Mouse (Mus musculus) heart, embryonic 12.5 days (tissue): Measurements from ENCODE around the gene Sfrp2. TPM values are rescaled to one million over a fixed set of nuclear protein-coding genes. Genes with fewer than 3 reads are reported as not detected.

Source experiments
- ATAC-seq: fragments of 200-750 bp; cut with Nextera tagmentation; 2 replicates; pipeline ENCODE4 v1.8.0; 2017; ENCODE audit warnings: moderate TSS enrichment, moderate library complexity; ENCODE audit not compliant: insufficient number of reproducible peaks, low FRiP score
- H3K27ac ChIP-seq: fragments of 300-500 bp; sonication (generic); 2 replicates; pipeline ENCODE4 v1.5.1; 2016; ENCODE audit warnings: mild to moderate bottlenecking, moderate library complexity; ENCODE audit not compliant: poor library complexity, severe bottlenecking
- H3K27me3 ChIP-seq: fragments of 300-500 bp; sonication (generic); replicated peaks from 2 replicates; pipeline ENCODE4 v1.6.1; 2016; ENCODE audit warnings: mild to moderate bottlenecking, moderate library complexity
- H3K36me3 ChIP-seq: fragments of 300-500 bp; sonication (generic); 2 replicates; pipeline ENCODE4 v1.6.1; 2016; ENCODE audit warnings: mild to moderate bottlenecking, moderate library complexity
- H3K4me1 ChIP-seq: fragments of 300-500 bp; sonication (generic); replicated peaks from 2 replicates; pipeline ENCODE4 v1.6.1; 2016; ENCODE audit warnings: mild to moderate bottlenecking
- H3K4me2 ChIP-seq: fragments of 300-500 bp; sonication (generic); 2 replicates; pipeline ENCODE4 v1.6.1; 2016; ENCODE audit warnings: mild to moderate bottlenecking, moderate library complexity
- H3K4me3 ChIP-seq: fragments of 300-500 bp; sonication (generic); 2 replicates; pipeline ENCODE4 v1.5.1; 2016; ENCODE audit warnings: mild to moderate bottlenecking
- H3K9ac ChIP-seq: fragments of 300-500 bp; sonication (generic); 2 replicates; pipeline ENCODE4 v1.6.1; 2016; ENCODE audit warnings: mild to moderate bottlenecking, moderate library complexity
- H3K9me3 ChIP-seq: fragments of 300-500 bp; sonication (generic); replicated peaks from 2 replicates; pipeline ENCODE4 v1.6.1; 2016; ENCODE audit warnings: mild to moderate bottlenecking, moderate library complexity
- WGBS: fragments of 180-500 bp; shearing (Covaris S2); methylation state at CpG from one replicate; pipeline ENCODE4 v1.1.7; 2016; 5-methylcytosine and 5-hydroxymethylcytosine counted together
- polyA plus RNA-seq: library from polyadenylated mRNA; unstranded; fragments of >200 nt; fragmentation: Nextera tagmentation; extraction: Ambion mirVana; gene quantifications from 2 replicates; pipeline ENCODE4 v1.2.1, GENCODE M21; 2016

The Sfrp2 gene
- polyA plus RNA-seq, result 141 and 179 TPM in 2 replicates

GRCm38 (mm10) chr3:83765871-83766725, at the start of gene Sfrp2:
TSS of gene Sfrp2 (plus strand) at chr3:83766321.
- peak within 1 kb of the TSS; percentile 61 for H3K4me3 ChIP-seq
- H3K9ac ChIP-seq, result peak within 1 kb of the TSS; percentile 73
- under 1% methylated on average over 82 of the region's 82 CpGs for WGBS
- peaks cover 60% of the 10 kb centered on the region for H3K27me3 ChIP-seq
- H3K9me3 ChIP-seq, result no peaks in the 10 kb centered on the region
- peaks cover 9% of the 10 kb centered on the region for H3K4me1 ChIP-seq
- peak; percentile 72 for ATAC-seq
- peak within 1 kb of the TSS; percentile 87 for H3K4me2 ChIP-seq
- no peak within 1 kb of the TSS for H3K27ac ChIP-seq
- H3K36me3 ChIP-seq, result no peaks in the 10 kb centered on the region

- H3K4me1 ChIP-seq, result no peaks in the 10 kb centered on the region
- no peak overlapping the region for H3K4me3 ChIP-seq
- WGBS, result 55% methylated on average over 7 of the region's 7 CpGs
- H3K4me2 ChIP-seq, result no peak overlapping the region
- ATAC-seq, result no peak
- H3K36me3 ChIP-seq, result no peaks in the 10 kb centered on the region
- H3K9me3 ChIP-seq, result peaks cover 6% of the 10 kb centered on the region; the same call in 1 of the 2 replicates
- H3K27ac ChIP-seq, result no peak overlapping the region
- no peak overlapping the region for H3K9ac ChIP-seq
- no peaks in the 10 kb centered on the region for H3K27me3 ChIP-seq
Observed at GRCm38 (mm10) chr3:83717643-83718231, 48.4 kb upstream of the Sfrp2 start.

GRCm38 (mm10) chr3:83718662-83719061, 47.5 kb upstream of the Sfrp2 start:
- no peaks in the 10 kb centered on the region for H3K36me3 ChIP-seq
- no peaks in the 10 kb centered on the region for H3K4me1 ChIP-seq
- no peak overlapping the region for H3K4me2 ChIP-seq
- 73% methylated on average over 4 of the region's 4 CpGs for WGBS
- H3K9me3 ChIP-seq, result peaks cover 6% of the 10 kb centered on the region; the same call in 1 of the 2 replicates
- H3K9ac ChIP-seq, result no peak overlapping the region
- no peak overlapping the region for H3K4me3 ChIP-seq
- ATAC-seq, result no peak
- no peak overlapping the region for H3K27ac ChIP-seq
- no peaks in the 10 kb centered on the region for H3K27me3 ChIP-seq

GRCm38 (mm10) chr3:83728223-83728622, 37.9 kb upstream of the Sfrp2 start:
- no peak overlapping the region for H3K9ac ChIP-seq
- no peak for ATAC-seq

GRCm38 (mm10) chr3:83728675-83729390, 37.3 kb upstream of the Sfrp2 start:
- Histone ChIP-seq H3K27ac (no peak overlapping the region), H3K9me3 (0 out of 2 replicates have a peak, but pooled peaks cover 5% of the 10 kb centered on the region), H3K36me3 (no peaks in the 10 kb centered on the region), H3K27me3 (0 out of 2 replicates have a peak, but pooled peaks cover 3% of the 10 kb centered on the region), H3K9ac (no peak overlapping the region), H3K4me2 (no peak overlapping the region), H3K4me3 (no peak overlapping the region), H3K4me1 (no peaks in the 10 kb centered on the region; the same call in 1 of the 2 replicates)
- WGBS, result 56% methylated on average over 9 of the region's 9 CpGs
- ATAC-seq, result no peak

More at GRCm38 (mm10) chr3:83728223-83728622, 37.9 kb upstream of the Sfrp2 start:
- Histone ChIP-seq H3K4me3 (no peak overlapping the region), H3K4me2 (no peak overlapping the region), H3K9me3 (0 out of 2 replicates have a peak, but pooled peaks cover 5% of the 10 kb centered on the region), H3K27me3 (0 out of 2 replicates have a peak, but pooled peaks cover 3% of the 10 kb centered on the region), H3K27ac (no peak overlapping the region), H3K36me3 (no peaks in the 10 kb centered on the region), H3K4me1 (no peaks in the 10 kb centered on the region; the same call in 1 of the 2 replicates)
- WGBS, result 59% methylated on average over 3 of the region's 3 CpGs

GRCm38 (mm10) chr3:83733985-83734384, 32.1 kb upstream of the Sfrp2 start:
- 80% methylated on average over 8 of the region's 8 CpGs for WGBS
- Histone ChIP-seq H3K9me3 (no peaks in the 10 kb centered on the region), H3K27ac (no peak overlapping the region), H3K36me3 (no peaks in the 10 kb centered on the region), H3K4me3 (no peak overlapping the region), H3K4me2 (no peak overlapping the region), H3K9ac (no peak overlapping the region), H3K27me3 (0 out of 2 replicates have a peak, but pooled peaks cover 3% of the 10 kb centered on the region), H3K4me1 (no peaks in the 10 kb centered on the region; the same call in 1 of the 2 replicates)
- ATAC-seq, result no peak

- Histone ChIP-seq H3K27ac (no peak overlapping the region), H3K36me3 (no peaks in the 10 kb centered on the region), H3K4me3 (no peak overlapping the region), H3K9ac (no peak overlapping the region), H3K27me3 (0 out of 2 replicates have a peak, but pooled peaks cover 3% of the 10 kb centered on the region), H3K9me3 (no peaks in the 10 kb centered on the region), H3K4me2 (no peak overlapping the region), H3K4me1 (no peaks in the 10 kb centered on the region)
- WGBS, result 83% methylated on average over 4 of the region's 4 CpGs
- ATAC-seq, result no peak
Observed at GRCm38 (mm10) chr3:83736980-83737379, 29.1 kb upstream of the Sfrp2 start.

- Histone ChIP-seq H3K36me3 (no peaks in the 10 kb centered on the region), H3K9me3 (no peaks in the 10 kb centered on the region), H3K4me1 (no peaks in the 10 kb centered on the region), H3K4me2 (no peak overlapping the region), H3K27ac (no peak overlapping the region), H3K9ac (no peak overlapping the region), H3K4me3 (no peak overlapping the region), H3K27me3 (no peaks in the 10 kb centered on the region)
- WGBS, result 60% methylated on average over 2 of the region's 2 CpGs
- ATAC-seq, result no peak
Observed at GRCm38 (mm10) chr3:83740246-83740645, 25.9 kb upstream of the Sfrp2 start.

GRCm38 (mm10) chr3:83747276-83747675, 18.8 kb upstream of the Sfrp2 start:
- 77% methylated on average over 4 of the region's 4 CpGs for WGBS

GRCm38 (mm10) chr3:83747895-83748294, 18.2 kb upstream of the Sfrp2 start:
- no peaks in the 10 kb centered on the region for H3K9me3 ChIP-seq
- H3K27ac ChIP-seq, result no peak overlapping the region
- no peak for ATAC-seq
- H3K36me3 ChIP-seq, result no peaks in the 10 kb centered on the region
- no peak overlapping the region for H3K4me3 ChIP-seq
- no peak overlapping the region for H3K9ac ChIP-seq
- H3K4me1 ChIP-seq, result no peaks in the 10 kb centered on the region
- 84% methylated on average over 5 of the region's 5 CpGs for WGBS
- no peak overlapping the region for H3K4me2 ChIP-seq
- H3K27me3 ChIP-seq, result no peaks in the 10 kb centered on the region

More at GRCm38 (mm10) chr3:83747276-83747675, 18.8 kb upstream of the Sfrp2 start:
- Histone ChIP-seq H3K9ac (no peak overlapping the region), H3K9me3 (no peaks in the 10 kb centered on the region), H3K4me1 (no peaks in the 10 kb centered on the region), H3K36me3 (no peaks in the 10 kb centered on the region), H3K27me3 (no peaks in the 10 kb centered on the region), H3K4me3 (no peak overlapping the region), H3K27ac (no peak overlapping the region), H3K4me2 (no peak overlapping the region)
- ATAC-seq, result no peak

- no peaks in the 10 kb centered on the region for H3K4me1 ChIP-seq
- H3K27me3 ChIP-seq, result no peaks in the 10 kb centered on the region
- no peak overlapping the region for H3K9ac ChIP-seq
- no peaks in the 10 kb centered on the region for H3K36me3 ChIP-seq
- no peak overlapping the region for H3K4me3 ChIP-seq
- no peak overlapping the region for H3K4me2 ChIP-seq
- no peak overlapping the region for H3K27ac ChIP-seq
- 39% methylated on average over 2 of the region's 2 CpGs for WGBS
- no peak for ATAC-seq
- H3K9me3 ChIP-seq, result no peaks in the 10 kb centered on the region; the same call in 1 of the 2 replicates
Observed at GRCm38 (mm10) chr3:83751625-83752024, 14.5 kb upstream of the Sfrp2 start.
